Mouse (Mus musculus) embryonic fibroblast, embryonic 13.5 days (primary cell): Measurements from ENCODE around the gene Crisp4.

Source experiments
- CTCF ChIP-seq: IDR thresholded peaks from 2 replicates; pipeline ENCODE4 v1.5.1; 2011; ENCODE audit warnings: mild to moderate bottlenecking, control low read depth, low read length, moderate library complexity, borderline replicate concordance; ENCODE audit not compliant: insufficient read depth
- POLR2A ChIP-seq: IDR thresholded peaks from 2 replicates; pipeline ENCODE4 v1.6.1; 2011; ENCODE audit warnings: low read depth, mild to moderate bottlenecking, control low read depth, low read length, moderate library complexity

DNA sequence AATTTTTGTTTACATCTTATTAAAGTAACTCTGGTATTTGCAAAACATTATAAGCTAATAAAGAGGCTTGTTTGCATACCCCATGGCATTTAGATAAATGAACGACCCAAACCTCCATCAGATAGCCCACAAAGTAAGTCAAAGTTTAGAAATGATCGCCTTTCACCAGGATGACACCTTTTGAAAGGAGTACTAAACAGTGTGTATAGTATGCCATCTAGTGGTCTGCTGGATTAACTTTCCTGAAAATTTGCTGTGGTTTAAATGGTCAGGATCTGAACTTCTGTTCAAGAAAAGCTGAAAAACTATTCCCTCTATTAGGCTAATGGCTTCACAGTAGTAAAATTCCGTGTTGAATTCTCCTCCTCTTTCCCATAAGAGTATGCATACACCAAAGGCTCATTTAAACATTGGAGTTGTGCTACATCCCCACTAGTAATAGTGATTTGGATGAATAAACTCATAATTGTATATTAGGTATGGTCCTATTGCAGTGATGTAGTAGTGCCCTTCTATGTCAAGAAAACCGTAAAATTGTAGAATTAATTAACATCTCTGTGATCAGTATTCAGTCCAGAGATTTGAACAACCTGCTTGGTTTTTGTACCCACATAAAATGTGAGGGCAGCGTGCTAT lies 38.9 kb downstream of the Crisp4 start:
- TF ChIP-seq CTCF (no peak), POLR2A (no peak)
